Mouse (Mus musculus) intestine, embryonic 15.5 days (tissue): ENCODE data around the gene BC049715. TPM values are rescaled to one million over a fixed set of nuclear protein-coding genes. Genes with fewer than 3 reads are reported as not detected.

ENCODE experiments used
- ATAC-seq: fragments of 200-750 bp; cut with Nextera tagmentation; 2 replicates; pipeline ENCODE4 v1.8.0; 2017; ENCODE audit warnings: moderate TSS enrichment, moderate library complexity
- H3K27ac ChIP-seq: fragments of 300-500 bp; sonication (generic); 2 replicates; pipeline ENCODE4 v1.5.1; 2015; ENCODE audit warnings: mild to moderate bottlenecking, inconsistent platforms
- H3K27me3 ChIP-seq: fragments of 300-500 bp; sonication (generic); replicated peaks from 2 replicates; pipeline ENCODE4 v1.6.1; 2015; ENCODE audit warnings: inconsistent platforms
- H3K36me3 ChIP-seq: fragments of 300-500 bp; sonication (generic); 2 replicates; pipeline ENCODE4 v1.6.1; 2015; ENCODE audit warnings: inconsistent platforms
- H3K4me1 ChIP-seq: fragments of 300-500 bp; sonication (generic); replicated peaks from 2 replicates; pipeline ENCODE4 v1.6.1; 2015; ENCODE audit warnings: inconsistent platforms
- H3K4me2 ChIP-seq: fragments of 300-500 bp; sonication (generic); replicated peaks from 2 replicates; pipeline ENCODE4 v1.6.1; 2015; ENCODE audit warnings: mild to moderate bottlenecking, inconsistent platforms
- H3K4me3 ChIP-seq: fragments of 300-500 bp; sonication (generic); replicated peaks from 2 replicates; pipeline ENCODE4 v1.5.1; 2015; ENCODE audit warnings: inconsistent platforms
- H3K9ac ChIP-seq: fragments of 300-500 bp; sonication (generic); 2 replicates; pipeline ENCODE4 v1.6.1; 2015; ENCODE audit warnings: inconsistent platforms
- H3K9me3 ChIP-seq: fragments of 300-500 bp; sonication (generic); 2 replicates; pipeline ENCODE4 v1.6.1; 2016; ENCODE audit warnings: inconsistent platforms
- WGBS: fragments of 180-500 bp; shearing (Covaris S2); methylation state at CpG from one replicate; pipeline ENCODE4 v1.1.7; 2015; 5-methylcytosine and 5-hydroxymethylcytosine counted together
- polyA plus RNA-seq: library from polyadenylated mRNA; unstranded; fragments of >200 nt; fragmentation: Nextera tagmentation; extraction: Ambion mirVana; gene quantifications from 2 replicates; pipeline ENCODE4 v1.2.1, GENCODE M21; 2015

BC049715 gene
- polyA plus RNA-seq, 1 experiment from 2014 or later: 1.3 TPM

GRCm38 (mm10) chr6:136801274-136801673 lies 26.2 kb upstream of the BC049715 start:
- no peak overlapping the region for H3K4me2 ChIP-seq
- 66% methylated on average over 6 of the region's 6 CpGs for WGBS
- H3K27ac ChIP-seq: no peak overlapping the region
- H3K4me3 ChIP-seq: no peak overlapping the region
- H3K27me3 ChIP-seq: no peaks in the 10 kb centered on the region
- H3K9me3 ChIP-seq: no peaks in the 10 kb centered on the region
- no peak for ATAC-seq
- H3K36me3 ChIP-seq: no peaks in the 10 kb centered on the region
- no peak overlapping the region for H3K9ac ChIP-seq
- peaks cover 4% of the 10 kb centered on the region; the same call in 1 of the 2 replicates for H3K4me1 ChIP-seq

- H3K27ac ChIP-seq: peak overlapping the region; percentile 100
- peak overlapping the region; percentile 91; the same call in 1 of the 2 replicates for H3K9ac ChIP-seq
- 0 out of 2 replicates have a peak, but pooled peaks have one; percentile 0 for ATAC-seq
- no peaks in the 10 kb centered on the region for H3K9me3 ChIP-seq
- no peaks in the 10 kb centered on the region for H3K36me3 ChIP-seq
- H3K4me1 ChIP-seq: peaks cover 10% of the 10 kb centered on the region; the same call in 1 of the 2 replicates
- 12% methylated on average over 12 of the region's 12 CpGs for WGBS
- peak overlapping the region; percentile 91 for H3K4me2 ChIP-seq
- no peaks in the 10 kb centered on the region for H3K27me3 ChIP-seq
- peak overlapping the region; percentile 68 for H3K4me3 ChIP-seq
Measured at GRCm38 (mm10) chr6:136803093-136803738, 24.2 kb upstream of the BC049715 start.

GRCm38 (mm10) chr6:136803739-136804633 lies 23.4 kb upstream of the BC049715 start, which contains the start of gene Hist4h4:
Gene Hist4h4, minus strand, starts transcription at chr6:136804415.
- no peaks in the 10 kb centered on the region for H3K36me3 ChIP-seq
- peak within 1 kb of the TSS; percentile 68 for H3K4me3 ChIP-seq
- no peaks in the 10 kb centered on the region for H3K9me3 ChIP-seq
- H3K27ac ChIP-seq: peak within 1 kb of the TSS; percentile 100
- peaks cover 10% of the 10 kb centered on the region; the same call in 1 of the 2 replicates for H3K4me1 ChIP-seq
- ATAC-seq: peak; percentile 71
- under 1% methylated on average over 50 of the region's 50 CpGs for WGBS
- peak within 1 kb of the TSS; percentile 91 for H3K4me2 ChIP-seq
- peak within 1 kb of the TSS; percentile 91 for H3K9ac ChIP-seq
- no peaks in the 10 kb centered on the region for H3K27me3 ChIP-seq

GRCm38 (mm10) chr6:136804705-136805408 lies 22.6 kb upstream of the BC049715 start:
- ATAC-seq: no peak
- Histone ChIP-seq H3K36me3 (no peaks in the 10 kb centered on the region), H3K27me3 (no peaks in the 10 kb centered on the region), H3K9me3 (no peaks in the 10 kb centered on the region), H3K27ac (peak overlapping the region; percentile 100), H3K4me1 (peaks cover 16% of the 10 kb centered on the region), H3K4me2 (peak overlapping the region; percentile 91), H3K9ac (0 out of 2 replicates have a peak overlapping the region, but pooled peaks have one; percentile 20), H3K4me3 (peak overlapping the region; percentile 68)
- WGBS: 25% methylated on average over 9 of the region's 9 CpGs

GRCm38 (mm10) chr6:136805409-136805775 lies 22.0 kb upstream of the BC049715 start:
- Histone ChIP-seq H3K4me3 (no peak overlapping the region), H3K9ac (no peak overlapping the region), H3K27me3 (no peaks in the 10 kb centered on the region), H3K4me2 (no peak overlapping the region), H3K4me1 (peaks cover 17% of the 10 kb centered on the region), H3K27ac (no peak overlapping the region), H3K9me3 (no peaks in the 10 kb centered on the region), H3K36me3 (no peaks in the 10 kb centered on the region)
- no peak for ATAC-seq
- WGBS: 71% methylated on average over 1 of the region's 1 CpGs

- 57% methylated on average over 5 of the region's 5 CpGs for WGBS
- Histone ChIP-seq H3K36me3 (no peaks in the 10 kb centered on the region), H3K9ac (no peak overlapping the region), H3K4me3 (no peak overlapping the region), H3K4me2 (peak overlapping the region; percentile 63), H3K9me3 (no peaks in the 10 kb centered on the region), H3K27ac (peak overlapping the region; percentile 88), H3K27me3 (no peaks in the 10 kb centered on the region), H3K4me1 (peaks cover 23% of the 10 kb centered on the region)
- ATAC-seq: no peak
Measured at GRCm38 (mm10) chr6:136806819-136807218, 20.6 kb upstream of the BC049715 start.

- WGBS: 24% methylated on average over 18 of the region's 18 CpGs
- Histone ChIP-seq H3K4me2 (peak overlapping the region; percentile 63), H3K27me3 (no peaks in the 10 kb centered on the region), H3K36me3 (no peaks in the 10 kb centered on the region), H3K9ac (peak overlapping the region; percentile 41), H3K4me1 (peaks cover 23% of the 10 kb centered on the region), H3K9me3 (no peaks in the 10 kb centered on the region), H3K4me3 (peak overlapping the region; percentile 91), H3K27ac (peak overlapping the region; percentile 88)
- ATAC-seq: peak; percentile 3
Measured at GRCm38 (mm10) chr6:136807395-136808013, 19.9 kb upstream of the BC049715 start.

GRCm38 (mm10) chr6:136808014-136808417 lies 19.4 kb upstream of the BC049715 start, which contains the start of gene H2afj:
Gene H2afj, plus strand, starts transcription at chr6:136808244.
- WGBS: 0% methylated on average over 34 of the region's 34 CpGs
- H3K4me1 ChIP-seq: peaks cover 23% of the 10 kb centered on the region

GRCm38 (mm10) chr6:136808631-136809046 lies 18.8 kb upstream of the BC049715 start:
- ATAC-seq: peak; percentile 12
- Histone ChIP-seq H3K27me3 (no peaks in the 10 kb centered on the region), H3K27ac (peak overlapping the region; percentile 88), H3K9ac (peak overlapping the region; percentile 78), H3K4me3 (peak overlapping the region; percentile 91), H3K36me3 (0 out of 2 replicates have a peak, but pooled peaks cover 3% of the 10 kb centered on the region), H3K9me3 (no peaks in the 10 kb centered on the region), H3K4me2 (peak overlapping the region; percentile 88), H3K4me1 (peaks cover 19% of the 10 kb centered on the region)
- under 1% methylated on average over 28 of the region's 28 CpGs for WGBS

More at GRCm38 (mm10) chr6:136808014-136808417, 19.4 kb upstream of the BC049715 start, which contains the start of gene H2afj:
- 0 out of 2 replicates have a peak, but pooled peaks cover 1% of the 10 kb centered on the region for H3K36me3 ChIP-seq
- H3K27me3 ChIP-seq: no peaks in the 10 kb centered on the region
- peak within 1 kb of the TSS; percentile 91 for H3K4me3 ChIP-seq
- H3K4me2 ChIP-seq: peak within 1 kb of the TSS; percentile 88
- H3K9me3 ChIP-seq: no peaks in the 10 kb centered on the region
- peak within 1 kb of the TSS; percentile 88 for H3K27ac ChIP-seq
- ATAC-seq: peak; percentile 82
- peak within 1 kb of the TSS; percentile 78 for H3K9ac ChIP-seq

GRCm38 (mm10) chr6:136809077-136809476 lies 18.3 kb upstream of the BC049715 start:
- Histone ChIP-seq H3K27me3 (no peaks in the 10 kb centered on the region), H3K4me1 (peaks cover 19% of the 10 kb centered on the region), H3K9ac (peak overlapping the region; percentile 78), H3K27ac (peak overlapping the region; percentile 88), H3K4me3 (peak overlapping the region; percentile 91), H3K9me3 (no peaks in the 10 kb centered on the region), H3K4me2 (peak overlapping the region; percentile 88), H3K36me3 (peaks cover 3% of the 10 kb centered on the region; the same call in 1 of the 2 replicates)
- 19% methylated on average over 14 of the region's 14 CpGs for WGBS
- no peak for ATAC-seq

- no peak overlapping the region for H3K27ac ChIP-seq
- peaks cover 19% of the 10 kb centered on the region for H3K4me1 ChIP-seq
- peaks cover 7% of the 10 kb centered on the region for H3K36me3 ChIP-seq
- ATAC-seq: no peak
- H3K4me3 ChIP-seq: peak overlapping the region; percentile 91
- no peaks in the 10 kb centered on the region for H3K9me3 ChIP-seq
- no peaks in the 10 kb centered on the region for H3K27me3 ChIP-seq
- peak overlapping the region; percentile 78; the same call in 1 of the 2 replicates for H3K9ac ChIP-seq
- WGBS: 63% methylated on average over 13 of the region's 13 CpGs
- H3K4me2 ChIP-seq: peak overlapping the region; percentile 88
Measured at GRCm38 (mm10) chr6:136809673-136810072, 17.8 kb upstream of the BC049715 start.
